In genomic region chr12:27343606-27344410, GRCm38 (mm10) we compare ENCODE assay signal across 8 mouse cellular contexts. TPM values are rescaled to one million over a fixed set of nuclear protein-coding genes. Genes with fewer than 3 reads are reported as not detected.
DNase-seq lines count a peak whose midpoint lies in the region; ATAC-seq and TF ChIP-seq lines count a peak whose summit lies in the region.

No protein-coding gene starts in this region.

- no peaks in the 10 kb centered on the region for H3K9me3 ChIP-seq in lung, postnatal 0 days (ENCODE audit: low read length)
- H3K9me3 ChIP-seq in limb, embryonic 11.5 days (ENCODE audit: control insufficient read depth, low read length) = no peaks in the 10 kb centered on the region

- no peak for DNase-seq in cerebellum, adult 2 months
- DNase-seq in cerebellum, adult 11-12 months = no peak
- DNase-seq in lung, postnatal 0 days (ENCODE audit: low spot score) = no peak
- DNase-seq in lung, postnatal 4 days = no peak
- DNase-seq in limb, embryonic 11.5 days (ENCODE audit: low spot score) = no peak
- peak; percentile 56 for DNase-seq in right cerebral cortex, postnatal 4 days
- DNase-seq in testis, postnatal 10 days (ENCODE audit: low spot score) = no peak
- DNase-seq in frontal cortex, adult 2 months (ENCODE audit: extremely low spot score in 1 of 2, low spot score in 1 of 2) = no peak

- no peaks in the 10 kb centered on the region for H3K36me3 ChIP-seq in lung, postnatal 0 days (ENCODE audit: insufficient read depth, low read length)
- no peaks in the 10 kb centered on the region for H3K36me3 ChIP-seq in limb, embryonic 11.5 days (ENCODE audit: control insufficient read depth, insufficient read depth, low read length)

- H3K4me1 ChIP-seq in cerebellum, adult 2 months (ENCODE audit: control insufficient read depth, insufficient read depth, low read length) = peaks cover 3% of the 10 kb centered on the region; the same call in 1 of the 2 replicates
- no peaks in the 10 kb centered on the region for H3K4me1 ChIP-seq in lung, postnatal 0 days (ENCODE audit: insufficient read depth, low read depth, low read length)
- H3K4me1 ChIP-seq in limb, embryonic 11.5 days (ENCODE audit: control insufficient read depth, insufficient read depth, low read length) = peaks cover 2% of the 10 kb centered on the region; the same call in 1 of the 2 replicates

- peak overlapping the region; percentile 96 for H3K4me2 ChIP-seq in lung, postnatal 0 days (replicated peaks; ENCODE audit: low read depth, low read length)
- H3K4me2 ChIP-seq in limb, embryonic 11.5 days (ENCODE audit: low read depth, severe bottlenecking) = peak overlapping the region; percentile 73

- H3K4me3 ChIP-seq in cerebellum, adult 2 months (replicated peaks; ENCODE audit: insufficient read depth, low read depth, low read length) = peak overlapping the region; percentile 61
- H3K4me3 ChIP-seq in lung, postnatal 0 days (ENCODE audit: low read depth, low read length) = peak overlapping the region; percentile 67
- peak overlapping the region; percentile 100 for H3K4me3 ChIP-seq in limb, embryonic 11.5 days (ENCODE audit: low read depth, low read length)

- peaks cover 7% of the 10 kb centered on the region for H3K27me3 ChIP-seq in cerebellum, adult 2 months (ENCODE audit: control insufficient read depth, insufficient read depth, low read length)
- H3K27me3 ChIP-seq in lung, postnatal 0 days (replicated peaks; ENCODE audit: insufficient read depth, low read length) = no peaks in the 10 kb centered on the region
- H3K27me3 ChIP-seq in limb, embryonic 11.5 days (ENCODE audit: control insufficient read depth, insufficient read depth, low read length) = no peaks in the 10 kb centered on the region

- no peak overlapping the region for H3K9ac ChIP-seq in lung, postnatal 0 days (replicated peaks; ENCODE audit: low read depth)
- H3K9ac ChIP-seq in limb, embryonic 11.5 days (ENCODE audit: low read length) = peak overlapping the region; percentile 100

- TF ChIP-seq CTCF in cerebellum, adult 2 months (IDR thresholded peaks at IDR 0.05; ENCODE audit: borderline replicate concordance, insufficient read depth, low read depth, low read length) = no peak
- TF ChIP-seq CTCF in lung, postnatal 0 days (IDR thresholded peaks at IDR 0.05) = no peak

- WGBS in cerebellum, adult 2 months = 24% methylated on average over 17 of the region's 17 CpGs
- WGBS in lung, postnatal 0 days = 15% methylated on average over 17 of the region's 17 CpGs
- 5% methylated on average over 17 of the region's 17 CpGs for WGBS in limb, embryonic 11.5 days

- ATAC-seq in lung, postnatal 0 days = no peak
- ATAC-seq in limb, embryonic 11.5 days (ENCODE audit: insufficient number of reproducible peaks, low FRiP score, low TSS enrichment, low read depth) = no peak

- no peak for TF ChIP-seq POLR2A in cerebellum, adult 2 months (IDR thresholded peaks at IDR 0.05; ENCODE audit: borderline replicate concordance, insufficient read depth, low read length)

- no peak for TF ChIP-seq EP300 in lung, postnatal 0 days (IDR thresholded peaks at IDR 0.05)

- H3K27ac ChIP-seq in cerebellum, adult 2 months (ENCODE audit: insufficient read depth, low read length) = no peak overlapping the region
- H3K27ac ChIP-seq in lung, postnatal 0 days (ENCODE audit: low read length) = 0 out of 2 replicates have a peak overlapping the region, but pooled peaks have one; percentile 47
- H3K27ac ChIP-seq in limb, embryonic 11.5 days (replicated peaks; ENCODE audit: low read depth, low read length) = peak overlapping the region; percentile 98

RNA-seq across cellular contexts. Expression of gene Sox11, which starts 1.4 kb away (rescaled TPM):
- 1.5 and 2.0 TPM in 2 replicates for polyA plus RNA-seq in cerebellum, adult 2 months (2012; rRNA removed)
- 9.2 and 11.3 TPM in 2 replicates for polyA plus RNA-seq in lung, postnatal 0 days (2015; fragmentation: Nextera tagmentation; extraction: Ambion mirVana)
- 349 and 356 TPM in 2 replicates for polyA plus RNA-seq in limb, embryonic 11.5 days (2014; fragmentation: Nextera tagmentation; extraction: Ambion mirVana)
- 11.8 and 12.4 TPM in 2 replicates for polyA plus RNA-seq in frontal cortex, adult 2 months (2012; rRNA removed)

Comparison
In these comparisons a context has a peak if more than half of its experiments do, and no peak if none do; other contexts are left out.
1. RNA of gene Sox11, which starts 1.4 kb away (polyA plus RNA-seq): 349 to 356 TPM in limb, embryonic 11.5 days; 11.8 to 12.4 TPM in frontal cortex, adult 2 months, 9.2 to 11.3 TPM in lung, postnatal 0 days and 1.5 to 2.0 TPM in cerebellum, adult 2 months; every median in the first group is over 10 times any median in the second.
2. Peak in every context shown above with its lines, with median percentiles within 50 percentile points of each other: H3K4me3 ChIP-seq.